Comparison of ENCODE assay signal across 9 mouse cellular contexts in the genomic region with DNA sequence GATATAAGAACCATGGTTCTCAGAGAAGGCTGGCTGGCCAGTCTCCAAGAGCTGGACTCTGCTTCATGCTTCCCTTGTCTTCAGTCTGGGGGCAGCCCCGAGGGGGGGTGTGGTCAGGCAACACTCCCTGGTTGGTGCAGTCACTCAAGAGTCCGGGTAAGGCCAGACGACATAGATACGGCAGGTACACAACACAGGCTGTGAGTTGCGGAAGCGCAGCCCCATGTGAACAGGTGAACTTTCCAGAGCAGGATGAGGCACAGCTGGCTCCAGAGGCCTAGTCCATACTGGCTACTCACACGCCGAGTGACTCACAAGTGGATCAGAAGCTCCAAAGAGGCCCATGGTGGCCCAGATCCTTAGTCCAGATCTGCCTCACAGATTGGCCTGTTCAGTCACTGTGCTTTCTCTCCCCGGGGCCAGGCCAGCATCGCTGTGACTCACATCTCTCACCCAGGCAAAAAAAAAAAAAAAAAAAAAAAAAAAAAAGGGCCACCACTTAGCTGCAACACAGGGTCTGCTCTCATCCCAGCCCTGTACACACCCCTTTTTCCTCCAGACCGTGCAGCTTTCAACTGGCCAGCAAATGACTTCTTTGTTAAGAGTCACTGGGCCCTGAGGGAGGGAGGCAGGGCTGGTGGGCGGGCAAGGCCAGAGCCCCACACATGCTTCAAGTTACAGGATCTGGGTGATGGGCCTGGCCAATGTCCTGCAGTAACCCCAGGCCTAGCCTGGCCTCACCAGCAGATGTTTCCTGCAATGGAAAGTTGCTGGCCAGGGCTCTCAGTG. TPM values are rescaled to one million over a fixed set of nuclear protein-coding genes. Genes with fewer than 3 reads are reported as not detected.
DNase-seq lines count a peak whose midpoint lies in the region; ATAC-seq lines count a peak whose summit lies in the region.
"Had no signal": no experiment of that assay in that cellular context is flagged by ENCODE, and none has a peak within 500 bp of the region (broad histone marks: within the 10 kb centered on the region; RNA-seq: fewer than 3 reads in every experiment).

No protein-coding gene starts in this region.

- no peak overlapping the region for H3K4me2 ChIP-seq in forebrain, embryonic 11.5 days (ENCODE audit: low read depth, low read length, severe bottlenecking)

- no peaks in the 10 kb centered on the region for H3K9me3 ChIP-seq in forebrain, embryonic 11.5 days (ENCODE audit: control insufficient read depth, low read length)

- WGBS in forebrain, embryonic 11.5 days = 61% methylated on average over 12 of the region's 12 CpGs

- intact Hi-C loops in heart, postnatal 10 days (cut with DNase I) = no loop called here

- H3K27ac ChIP-seq in forebrain, embryonic 11.5 days (ENCODE audit: low read depth, low read length) = no peak overlapping the region

- H3K27me3 ChIP-seq in forebrain, embryonic 11.5 days (ENCODE audit: control insufficient read depth, insufficient read depth, low read length) = no peaks in the 10 kb centered on the region

- H3K9ac ChIP-seq in forebrain, embryonic 11.5 days (ENCODE audit: low read length) = no peak overlapping the region

- H3K36me3 ChIP-seq in forebrain, embryonic 11.5 days (ENCODE audit: control insufficient read depth, insufficient read depth, low read length) = no peaks in the 10 kb centered on the region; the same call in 1 of the 2 replicates

- no peak for DNase-seq in cerebellum, adult 8-10 months
- peak; percentile 94 for DNase-seq in adrenal gland, postnatal 14 days
- no peak for DNase-seq in forebrain, embryonic 11.5 days (ENCODE audit: low spot score)
- DNase-seq in heart, postnatal 10 days = peak; percentile 90
- DNase-seq in kidney, postnatal 14 days = peak; percentile 89
- DNase-seq in lung, postnatal 36 days = peak; percentile 50
- peak; percentile 32 for DNase-seq in urinary bladder, adult 2 months (ENCODE audit: low spot score)

- ATAC-seq in cerebellum, adult (ENCODE audit: insufficient number of reproducible peaks, low FRiP score, low TSS enrichment) = 0 out of 2 replicates have a peak, but pooled peaks have one; percentile 31
- 0 out of 2 replicates have a peak, but pooled peaks have one; percentile 12 for ATAC-seq in forebrain, embryonic 11.5 days (replicated peaks; ENCODE audit: low FRiP score)

- H3K4me1 ChIP-seq in forebrain, embryonic 11.5 days (replicated peaks; ENCODE audit: control insufficient read depth, insufficient read depth, low read length) = no peaks in the 10 kb centered on the region

- no peak overlapping the region for H3K4me3 ChIP-seq in forebrain, embryonic 11.5 days (ENCODE audit: low read depth, low read length)
- H3K4me3 ChIP-seq: erythroblast, embryonic 14.5 days had no signal

RNA-seq across cellular contexts. Expression of gene Scn3b, which starts 52.1 kb away (rescaled TPM):
- 3.2 and 5.4 TPM in 2 replicates for total RNA-seq in adrenal gland, postnatal 14 days (2021)
- 9.7 and 10.9 TPM in 2 replicates for polyA plus RNA-seq in forebrain, embryonic 11.5 days (2014; fragmentation: Nextera tagmentation; extraction: Ambion mirVana)
- total RNA-seq in heart, postnatal 10 days (2021) = 1 to 10 TPM; 1.3 to 2.1 TPM
- 1.4 and 2.0 TPM in 2 replicates for polyA plus RNA-seq in urinary bladder, adult 2 months (2012; rRNA removed)
- polyA plus RNA-seq: erythroblast, embryonic 14.5 days had no signal

Comparison
In these comparisons a context has a peak if more than half of its experiments do, and no peak if none do; other contexts are left out.
1. DNase-seq: peak in adrenal gland, postnatal 14 days (single experiment), heart, postnatal 10 days (2 of 2), kidney, postnatal 14 days (single experiment), lung, postnatal 36 days (single experiment) and urinary bladder, adult 2 months (single experiment); none in cerebellum, adult 8-10 months (single experiment) and forebrain, embryonic 11.5 days (single experiment).